Mouse (Mus musculus): ENCODE results near the gene Etv6.

- no peak for TF ChIP-seq CTCF (IDR thresholded peaks at IDR 0.05; ENCODE audit: low read depth, low read length)
- no peak for TF ChIP-seq GATA1 (IDR thresholded peaks at IDR 0.05; ENCODE audit: borderline replicate concordance, low read length)
These were observed 30.6 kb downstream of the Etv6 start for GRCm38 (mm10) chr6:134066112-134066511.

All from G1E (cell line).